8 mouse cellular contexts compared by ENCODE assay signal in genomic region chr10:60246519-60246918, GRCm38 (mm10). TPM values are rescaled to one million over a fixed set of nuclear protein-coding genes. Genes with fewer than 3 reads are reported as not detected.
A peak's percentile ranks its signal among the peaks of the same experiment; 100 is the strongest.
DNase-seq lines count a peak whose midpoint lies in the region; ATAC-seq and TF ChIP-seq lines count a peak whose summit lies in the region.

No protein-coding gene starts in this region.

- no peak overlapping the region for H3K27ac ChIP-seq in midbrain, embryonic 11.5 days (ENCODE audit: low read depth, low read length)
- H3K27ac ChIP-seq in midbrain, embryonic 16.5 days (ENCODE audit: low read length), result no peak overlapping the region
- H3K27ac ChIP-seq in midbrain, postnatal 0 days (ENCODE audit: low read depth, low read length), result no peak overlapping the region

- intact Hi-C loops in heart, postnatal 14 days (cut with DNase I), result loop anchor here (5.0 kb wide), 1 partner anchor 354 kb away; no protein-coding TSS in a partner anchor
- intact Hi-C loops in left cerebral cortex, postnatal 14 days (cut with DNase I), result loop anchor here (10.0 kb wide), 2 partner anchors 252 to 352 kb away; no protein-coding TSS in a partner anchor

- no peak overlapping the region for H3K4me2 ChIP-seq in midbrain, embryonic 11.5 days
- H3K4me2 ChIP-seq in midbrain, embryonic 16.5 days (ENCODE audit: low read length), result no peak overlapping the region
- no peak overlapping the region for H3K4me2 ChIP-seq in midbrain, postnatal 0 days (ENCODE audit: low read depth, low read length, poor library complexity, severe bottlenecking)

- no peak overlapping the region for H3K4me3 ChIP-seq in midbrain, embryonic 11.5 days (ENCODE audit: low read depth, low read length)
- H3K4me3 ChIP-seq in midbrain, embryonic 16.5 days (ENCODE audit: low read depth, low read length), result no peak overlapping the region
- H3K4me3 ChIP-seq in midbrain, postnatal 0 days (ENCODE audit: low read depth, low read length), result no peak overlapping the region

- no peaks in the 10 kb centered on the region for H3K27me3 ChIP-seq in midbrain, embryonic 11.5 days (ENCODE audit: control insufficient read depth, insufficient read depth, low read length)
- H3K27me3 ChIP-seq in midbrain, embryonic 16.5 days (ENCODE audit: control insufficient read depth, insufficient read depth, low read depth, low read length), result no peaks in the 10 kb centered on the region
- no peaks in the 10 kb centered on the region for H3K27me3 ChIP-seq in midbrain, postnatal 0 days (ENCODE audit: insufficient read depth, low read length)

- peak; percentile 62 for TF ChIP-seq CTCF in midbrain, postnatal 0 days (IDR thresholded peaks at IDR 0.05)

- no peaks in the 10 kb centered on the region for H3K4me1 ChIP-seq in midbrain, embryonic 11.5 days (ENCODE audit: control insufficient read depth, insufficient read depth, low read length)
- H3K4me1 ChIP-seq in midbrain, embryonic 16.5 days (ENCODE audit: control insufficient read depth, insufficient read depth, low read length), result 0 out of 2 replicates have a peak, but pooled peaks cover 2% of the 10 kb centered on the region
- no peaks in the 10 kb centered on the region for H3K4me1 ChIP-seq in midbrain, postnatal 0 days (ENCODE audit: insufficient read depth, low read length)

- H3K36me3 ChIP-seq in midbrain, embryonic 11.5 days (ENCODE audit: control insufficient read depth, insufficient read depth, low read length), result no peaks in the 10 kb centered on the region
- no peaks in the 10 kb centered on the region for H3K36me3 ChIP-seq in midbrain, embryonic 16.5 days (ENCODE audit: control insufficient read depth, insufficient read depth, low read length)
- no peaks in the 10 kb centered on the region for H3K36me3 ChIP-seq in midbrain, postnatal 0 days (ENCODE audit: insufficient read depth, low read length)

- 23% methylated on average over 5 of the region's 5 CpGs for WGBS in midbrain, embryonic 11.5 days
- 35% methylated on average over 5 of the region's 5 CpGs for WGBS in midbrain, embryonic 16.5 days
- 31% methylated on average over 5 of the region's 5 CpGs for WGBS in midbrain, postnatal 0 days

- H3K9ac ChIP-seq in midbrain, embryonic 11.5 days (ENCODE audit: low read length), result no peak overlapping the region
- H3K9ac ChIP-seq in midbrain, embryonic 16.5 days (ENCODE audit: low read depth, low read length), result no peak overlapping the region
- no peak overlapping the region for H3K9ac ChIP-seq in midbrain, postnatal 0 days (replicated peaks; ENCODE audit: low read length, poor library complexity, severe bottlenecking)

- H3K9me3 ChIP-seq in midbrain, embryonic 11.5 days (ENCODE audit: control insufficient read depth, low read length), result no peaks in the 10 kb centered on the region
- no peaks in the 10 kb centered on the region for H3K9me3 ChIP-seq in midbrain, embryonic 16.5 days (replicated peaks; ENCODE audit: control insufficient read depth, low read length, poor library complexity, severe bottlenecking)
- H3K9me3 ChIP-seq in midbrain, postnatal 0 days (ENCODE audit: low read length), result no peaks in the 10 kb centered on the region

- ATAC-seq in midbrain, embryonic 11.5 days (ENCODE audit: low FRiP score), result peak; percentile 46; the same call in 1 of the 2 replicates
- no peak for ATAC-seq in midbrain, embryonic 16.5 days
- ATAC-seq in midbrain, postnatal 0 days (ENCODE audit: low FRiP score), result no peak

- peak; percentile 94 for DNase-seq in midbrain, embryonic 11.5 days (ENCODE audit: low spot score, missing footprints)
- DNase-seq in WW6 (ENCODE audit: low read depth, low spot score), result peak; percentile 74
- peak; percentile 51 to 59 for DNase-seq in cerebellum, postnatal 36 days
- peak; percentile 51 to 66 for DNase-seq in heart, postnatal 14 days
- DNase-seq in left cerebral cortex, postnatal 14 days (ENCODE audit: low spot score in 2 of 2), result peak; percentile 55 to 73
- DNase-seq in midbrain, postnatal 0 days (ENCODE audit: low spot score), result peak; percentile 65
- DNase-seq in thymus, postnatal 0 days (ENCODE audit: low spot score), result peak; percentile 83

RNA-seq across cellular contexts. Expression of gene Chst3, which starts 27.5 kb away (rescaled TPM):
- 0.97 and 1.2 TPM in 2 replicates for polyA plus RNA-seq in midbrain, embryonic 11.5 days (2014; fragmentation: Nextera tagmentation; extraction: Ambion mirVana)
- polyA plus RNA-seq in midbrain, embryonic 16.5 days (2015; fragmentation: Nextera tagmentation; extraction: Ambion mirVana), result 0.97 and 1.0 TPM in 2 replicates
- 1 to 10 TPM; 1.2 to 1.4 TPM for total RNA-seq in heart, postnatal 14 days (2021)
- 1 to 10 TPM; 2.2 to 2.6 TPM for total RNA-seq in left cerebral cortex, postnatal 14 days (2021)
- 4.6 and 5.5 TPM in 2 replicates for total RNA-seq in midbrain, postnatal 0 days (2014; rRNA removed)
- 0.86 and 0.89 TPM in 2 replicates for polyA plus RNA-seq in midbrain, postnatal 0 days (2015; fragmentation: Nextera tagmentation; extraction: Ambion mirVana)
- 0.30 and 0.38 TPM in 2 replicates for polyA plus RNA-seq in thymus, postnatal 0 days (2015; fragmentation: Nextera tagmentation; extraction: Ambion mirVana)

RNA-seq across cellular contexts. Expression of gene Psap, which starts 30.9 kb away (rescaled TPM):
- polyA plus RNA-seq in midbrain, embryonic 11.5 days (2014; fragmentation: Nextera tagmentation; extraction: Ambion mirVana), result 77.3 and 83.9 TPM in 2 replicates
- polyA plus RNA-seq in midbrain, embryonic 16.5 days (2015; fragmentation: Nextera tagmentation; extraction: Ambion mirVana), result 204 and 235 TPM in 2 replicates
- total RNA-seq in heart, postnatal 14 days (2021), result 100 to 1,000 TPM; 904 to 976 TPM
- total RNA-seq in left cerebral cortex, postnatal 14 days (2021), result 1,000 to 10,000 TPM; 1,462 to 1,465 TPM
- 714 and 811 TPM in 2 replicates for total RNA-seq in midbrain, postnatal 0 days (2014; rRNA removed)
- polyA plus RNA-seq in midbrain, postnatal 0 days (2015; fragmentation: Nextera tagmentation; extraction: Ambion mirVana), result 272 and 300 TPM in 2 replicates
- 203 and 207 TPM in 2 replicates for polyA plus RNA-seq in thymus, postnatal 0 days (2015; fragmentation: Nextera tagmentation; extraction: Ambion mirVana)
